Mouse (Mus musculus) lung, embryonic 14.5 days (tissue): ENCODE data around the gene Get4. TPM values are rescaled to one million over a fixed set of nuclear protein-coding genes. Genes with fewer than 3 reads are reported as not detected.

Source experiments
- ATAC-seq: fragments of 200-750 bp; cut with Nextera tagmentation; 2 replicates; pipeline ENCODE4 v1.8.0; 2017; ENCODE audit warnings: mild to moderate bottlenecking, moderate TSS enrichment, moderate library complexity; ENCODE audit not compliant: insufficient read depth
- DNase-seq: peaks from one replicate; pipeline ENCODE4 v3.0.0-alpha.2; 2015
- H3K27ac ChIP-seq: fragments of 300-500 bp; sonication (generic); 2 replicates; pipeline ENCODE4 v1.5.1; 2014; ENCODE audit warnings: low read depth, mild to moderate bottlenecking, moderate library complexity
- H3K27me3 ChIP-seq: fragments of 300-500 bp; sonication (generic); 2 replicates; pipeline ENCODE4 v1.6.1; 2014; ENCODE audit warnings: low read length, control low read depth; ENCODE audit not compliant: insufficient read depth
- H3K36me3 ChIP-seq: fragments of 300-500 bp; sonication (generic); 2 replicates; pipeline ENCODE4 v1.6.1; 2014; ENCODE audit warnings: control low read depth; ENCODE audit not compliant: insufficient read depth
- H3K4me1 ChIP-seq: fragments of 300-500 bp; sonication (generic); 2 replicates; pipeline ENCODE4 v1.6.1; 2014; ENCODE audit warnings: antibody characterized with exemption, control low read depth; ENCODE audit not compliant: insufficient read depth
- H3K4me2 ChIP-seq: fragments of 300-500 bp; sonication (generic); 2 replicates; pipeline ENCODE4 v1.6.1; 2014; ENCODE audit warnings: mild to moderate bottlenecking
- H3K4me3 ChIP-seq: fragments of 300-500 bp; sonication (generic); 2 replicates; pipeline ENCODE4 v1.5.1; 2014; ENCODE audit warnings: low read depth, low read length
- H3K9ac ChIP-seq: fragments of 300-500 bp; sonication (generic); 2 replicates; pipeline ENCODE4 v1.6.1; 2014
- H3K9me3 ChIP-seq: fragments of 300-500 bp; sonication (generic); 2 replicates; pipeline ENCODE4 v1.6.1; 2016; ENCODE audit warnings: low read depth, low read length, control low read depth
- CTCF ChIP-seq: IDR thresholded peaks from 2 replicates; pipeline ENCODE4 v1.5.1; 2016; ENCODE audit warnings: antibody characterized with exemption, low read depth
- WGBS: fragments of 180-500 bp; shearing (Covaris S2); extraction: QIAGEN DNeasy Blood & Tissue Kit; methylation state at CpG from one replicate; pipeline ENCODE4 v1.1.7; 2014; 5-methylcytosine and 5-hydroxymethylcytosine counted together
- polyA plus RNA-seq: library from polyadenylated mRNA; unstranded; fragments of >200 nt; fragmentation: Nextera tagmentation; extraction: Ambion mirVana; gene quantifications from 2 replicates; pipeline ENCODE4 v1.2.1, GENCODE M21; 2014

Gene Get4
- polyA plus RNA-seq, 1 experiment from 2014 or later = 183 TPM

DNA sequence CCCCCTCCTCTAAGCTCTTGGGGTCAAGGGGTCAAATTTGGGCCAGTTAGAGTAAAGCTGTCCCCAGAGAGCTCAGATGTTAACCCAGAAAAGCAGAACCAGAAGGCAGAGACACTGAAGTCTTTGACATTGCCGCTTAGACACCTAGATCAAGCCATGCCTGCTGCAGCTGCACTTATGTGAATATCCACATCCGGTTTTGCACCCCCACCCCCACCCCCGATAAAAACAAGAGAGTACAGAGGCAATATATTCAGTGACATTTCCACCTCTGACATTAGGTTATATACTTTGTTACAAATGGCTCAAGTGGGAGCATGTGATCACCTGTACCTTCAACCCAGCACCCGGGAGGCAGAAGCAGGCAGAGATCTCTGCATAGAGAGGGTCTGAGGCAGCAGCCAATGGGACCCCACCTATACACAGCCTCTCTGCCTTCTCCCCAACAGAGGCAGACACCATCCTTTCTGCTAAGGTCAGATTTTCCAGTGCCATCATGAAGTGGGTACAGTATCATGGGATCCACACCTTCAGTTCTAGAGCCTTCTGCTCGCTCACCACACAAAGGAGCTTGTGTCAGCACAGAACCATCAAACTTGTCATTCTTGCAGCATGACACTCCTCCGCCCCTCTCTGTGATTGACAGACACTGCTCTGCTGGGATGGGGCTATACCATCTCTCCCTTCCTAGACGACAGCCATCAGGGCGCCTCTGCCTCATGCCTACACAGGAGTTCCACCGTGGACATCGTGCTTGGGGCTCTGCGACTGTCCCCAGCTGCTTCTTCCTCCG is 38.5 kb downstream of the Get4 start:
- no peaks in the 10 kb centered on the region for H3K9me3 ChIP-seq
- ATAC-seq = no peak
- no peak overlapping the region for H3K4me3 ChIP-seq
- 80% methylated on average over 12 of the region's 12 CpGs for WGBS
- H3K9ac ChIP-seq = no peak overlapping the region
- no peak for TF ChIP-seq CTCF
- H3K27me3 ChIP-seq = no peaks in the 10 kb centered on the region
- H3K27ac ChIP-seq = no peak overlapping the region
- H3K4me1 ChIP-seq = peaks cover 3% of the 10 kb centered on the region; the same call in 1 of the 2 replicates
- DNase-seq = no peak
- no peaks in the 10 kb centered on the region for H3K36me3 ChIP-seq
- no peak overlapping the region for H3K4me2 ChIP-seq

GRCm38 (mm10) chr5:139291811-139292560 is 39.9 kb downstream of the Get4 start:
- no peaks in the 10 kb centered on the region for H3K36me3 ChIP-seq
- H3K4me3 ChIP-seq = no peak overlapping the region
- WGBS = 64% methylated on average over 6 of the region's 6 CpGs
- H3K4me2 ChIP-seq = no peak overlapping the region
- H3K4me1 ChIP-seq = no peaks in the 10 kb centered on the region
- H3K27me3 ChIP-seq = no peaks in the 10 kb centered on the region
- H3K9me3 ChIP-seq = no peaks in the 10 kb centered on the region
- no peak overlapping the region for H3K9ac ChIP-seq
- no peak overlapping the region for H3K27ac ChIP-seq
- no peak for TF ChIP-seq CTCF
- ATAC-seq = no peak
- peak; percentile 58 for DNase-seq

- no peaks in the 10 kb centered on the region for H3K4me1 ChIP-seq
- H3K4me2 ChIP-seq = no peak overlapping the region
- WGBS = 82% methylated on average over 2 of the region's 2 CpGs
- no peak overlapping the region for H3K4me3 ChIP-seq
- ATAC-seq (no peak), DNase-seq (no peak)
- no peak overlapping the region for H3K9ac ChIP-seq
- H3K9me3 ChIP-seq = no peaks in the 10 kb centered on the region
- no peaks in the 10 kb centered on the region for H3K27me3 ChIP-seq
- TF ChIP-seq CTCF = no peak
- no peaks in the 10 kb centered on the region for H3K36me3 ChIP-seq
- H3K27ac ChIP-seq = no peak overlapping the region
These were observed 42.0 kb downstream of the Get4 start for GRCm38 (mm10) chr5:139294089-139294488.

DNA sequence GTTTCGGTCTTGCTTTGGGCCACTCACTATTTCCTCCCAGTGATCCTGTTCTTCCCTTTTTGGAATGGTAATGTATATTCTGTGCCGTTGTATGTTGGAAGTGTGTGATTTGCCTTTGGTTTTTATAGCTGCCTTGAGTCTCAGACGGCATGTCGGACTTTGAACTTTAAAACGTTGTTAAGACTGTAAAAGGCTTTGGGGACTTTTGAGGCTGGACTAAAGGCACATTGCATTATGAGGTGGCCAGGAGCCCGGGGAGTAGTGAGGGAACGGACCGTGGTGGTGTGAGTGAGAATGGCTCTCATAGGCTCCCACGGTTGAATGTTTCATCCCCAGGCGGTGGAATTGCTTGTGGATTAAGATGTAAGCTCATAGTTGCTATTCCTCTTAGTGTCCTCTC is 45.0 kb downstream of the Get4 start:
- DNase-seq (no peak), ATAC-seq (no peak)
- H3K27ac ChIP-seq = no peak overlapping the region
- H3K4me1 ChIP-seq = no peaks in the 10 kb centered on the region
- H3K9me3 ChIP-seq = no peaks in the 10 kb centered on the region
- no peaks in the 10 kb centered on the region for H3K36me3 ChIP-seq
- no peak overlapping the region for H3K4me2 ChIP-seq
- no peak for TF ChIP-seq CTCF
- H3K4me3 ChIP-seq = no peak overlapping the region
- 88% methylated on average over 10 of the region's 10 CpGs for WGBS
- no peaks in the 10 kb centered on the region for H3K27me3 ChIP-seq
- no peak overlapping the region for H3K9ac ChIP-seq

DNA sequence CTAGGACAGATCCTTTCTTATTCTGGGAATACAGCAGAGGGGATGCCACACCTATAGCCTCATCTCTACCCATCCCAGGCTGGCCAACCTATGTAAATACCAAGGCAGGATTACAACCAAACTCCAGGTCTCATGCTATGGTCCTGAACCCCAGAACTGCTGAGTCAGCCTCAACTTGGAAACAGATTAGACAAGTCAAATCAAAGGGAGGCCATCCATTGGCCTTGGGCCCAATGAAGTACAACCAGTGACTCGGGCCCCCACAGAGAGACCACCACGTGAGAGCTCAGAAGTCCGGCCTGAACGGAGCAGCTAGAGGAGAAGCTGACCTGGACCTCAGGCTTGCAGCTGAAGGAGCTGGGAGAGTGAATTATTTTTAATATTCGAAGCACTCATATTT is 45.6 kb downstream of the Get4 start:
- no peaks in the 10 kb centered on the region for H3K27me3 ChIP-seq
- ATAC-seq = no peak
- WGBS = 78% methylated on average over 5 of the region's 5 CpGs
- no peaks in the 10 kb centered on the region for H3K4me1 ChIP-seq
- no peaks in the 10 kb centered on the region for H3K9me3 ChIP-seq
- no peak overlapping the region for H3K4me3 ChIP-seq
- H3K4me2 ChIP-seq = no peak overlapping the region
- DNase-seq = no peak
- no peak overlapping the region for H3K27ac ChIP-seq
- no peak for TF ChIP-seq CTCF
- H3K9ac ChIP-seq = no peak overlapping the region
- no peaks in the 10 kb centered on the region for H3K36me3 ChIP-seq

GRCm38 (mm10) chr5:139302101-139302500 is 50.0 kb downstream of the Get4 start:
- no peak overlapping the region for H3K9ac ChIP-seq
- H3K4me3 ChIP-seq = no peak overlapping the region
- TF ChIP-seq CTCF = no peak
- no peaks in the 10 kb centered on the region for H3K9me3 ChIP-seq
- no peaks in the 10 kb centered on the region for H3K4me1 ChIP-seq
- ATAC-seq (no peak), DNase-seq (no peak)
- 82% methylated on average over 6 of the region's 6 CpGs for WGBS
- H3K27ac ChIP-seq = no peak overlapping the region
- H3K36me3 ChIP-seq = no peaks in the 10 kb centered on the region
- no peak overlapping the region for H3K4me2 ChIP-seq
- H3K27me3 ChIP-seq = no peaks in the 10 kb centered on the region

DNA sequence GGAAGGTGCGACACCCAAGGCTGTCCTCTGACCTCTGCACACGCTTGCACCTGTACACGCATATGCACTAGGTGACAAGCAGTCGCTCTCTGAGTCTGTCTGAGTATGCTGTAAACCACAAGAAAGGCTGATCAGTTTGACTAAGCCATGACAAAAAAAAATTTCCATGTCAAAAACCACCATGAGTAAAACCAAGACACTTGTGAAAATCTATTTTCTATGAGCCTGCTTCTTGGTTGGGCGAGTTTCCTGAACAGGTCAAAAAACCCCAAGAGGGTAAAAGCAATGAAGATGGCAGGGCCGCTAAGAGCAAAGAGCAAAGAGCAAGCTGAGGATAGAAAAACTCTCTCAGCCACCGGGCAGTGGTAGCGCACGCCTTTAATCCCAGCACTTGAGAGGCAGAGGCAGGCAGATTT is 51.5 kb downstream of the Get4 start:
- 84% methylated on average over 9 of the region's 9 CpGs for WGBS
- Histone ChIP-seq H3K4me1 (no peaks in the 10 kb centered on the region), H3K4me2 (no peak overlapping the region), H3K27me3 (no peaks in the 10 kb centered on the region), H3K27ac (no peak overlapping the region), H3K9ac (no peak overlapping the region), H3K36me3 (no peaks in the 10 kb centered on the region), H3K9me3 (no peaks in the 10 kb centered on the region), H3K4me3 (no peak overlapping the region)
- DNase-seq (no peak), ATAC-seq (no peak)
- TF ChIP-seq CTCF = no peak
